Mouse (Mus musculus): ENCODE measurements around the gene Papss1. TPM values are rescaled to one million over a fixed set of nuclear protein-coding genes. Genes with fewer than 3 reads are reported as not detected.

The Papss1 gene
- polyA plus RNA-seq (2014; fragmentation: Illumina TruSeq; extraction: RNeasy Lipid Tissue Mini Kit (QIAGEN cat#74804); ENCODE audit: insufficient read depth, low read depth, low replicate concordance), result 26.3 TPM

GRCm38 (mm10) chr3:131564430-131565256 lies at the start of gene Papss1:
Papss1 (plus strand) TSS chr3:131564768.

Other genes with a start within 250 kb of the Papss1 start
- 2.0 TPM for gene Sgms2, start 73.4 kb upstream of the Papss1 start, polyA plus RNA-seq (2014; fragmentation: Illumina TruSeq; extraction: RNeasy Lipid Tissue Mini Kit (QIAGEN cat#74804); ENCODE audit: insufficient read depth, low read depth, low replicate concordance)